Mouse (Mus musculus): ENCODE results near the gene Commd9. TPM values are rescaled to one million over a fixed set of nuclear protein-coding genes. Genes with fewer than 3 reads are reported as not detected.

Commd9 gene
- 97.6 and 106 TPM in 2 replicates for polyA plus RNA-seq (2015; fragmentation: Nextera tagmentation; extraction: Ambion mirVana)

DNA sequence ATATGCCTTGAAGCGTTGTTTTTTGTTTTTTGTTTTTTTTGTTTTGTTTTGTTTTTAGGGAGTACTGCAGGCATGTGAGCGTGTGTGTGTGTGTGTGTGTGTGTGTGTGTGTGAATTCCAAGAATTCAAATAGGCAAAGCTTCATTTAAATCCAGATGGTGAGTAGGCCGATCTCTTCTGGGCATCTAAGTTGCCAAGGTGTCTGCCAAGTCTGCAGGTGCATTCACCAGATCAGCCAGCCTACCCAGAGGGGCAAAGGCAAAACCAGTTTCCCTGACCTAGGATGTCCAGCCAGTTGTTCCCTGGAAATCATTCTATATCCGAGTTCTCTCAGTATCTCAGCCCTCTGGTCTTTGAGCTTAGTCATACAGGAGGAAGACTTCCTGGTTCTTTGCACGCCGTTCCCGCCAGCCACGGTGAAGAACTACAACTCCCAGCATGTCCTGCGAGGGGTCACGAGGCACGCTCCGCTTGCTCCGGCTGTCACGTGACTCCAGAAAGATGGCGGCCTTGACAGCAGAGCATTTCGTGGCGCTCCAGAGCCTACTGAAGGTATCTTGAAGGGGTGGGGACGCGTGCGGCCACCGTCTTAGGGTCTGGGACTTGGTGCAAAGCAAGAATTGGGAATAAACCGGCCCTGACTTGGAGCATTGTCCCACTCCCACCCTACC is at the start of gene Commd9:
Gene Commd9 (plus strand): TSS at position 480 of the 671 bp plus-strand sequence.
- Histone ChIP-seq H3K9me3 (no peaks in the 10 kb centered on the region), H3K27me3 (no peaks in the 10 kb centered on the region), H3K4me2 (replicated peaks) (peak within 1 kb of the TSS; percentile 54), H3K9ac (replicated peaks) (peak within 1 kb of the TSS; percentile 59), H3K36me3 (no peaks in the 10 kb centered on the region), H3K4me3 (peak within 1 kb of the TSS; percentile 65), H3K4me1 (peaks cover 12% of the 10 kb centered on the region), H3K27ac (replicated peaks) (peak within 1 kb of the TSS; percentile 66)
- ATAC-seq (replicated peaks) = peak; percentile 99
- WGBS = 11% methylated on average over 22 of the region's 22 CpGs

DNA sequence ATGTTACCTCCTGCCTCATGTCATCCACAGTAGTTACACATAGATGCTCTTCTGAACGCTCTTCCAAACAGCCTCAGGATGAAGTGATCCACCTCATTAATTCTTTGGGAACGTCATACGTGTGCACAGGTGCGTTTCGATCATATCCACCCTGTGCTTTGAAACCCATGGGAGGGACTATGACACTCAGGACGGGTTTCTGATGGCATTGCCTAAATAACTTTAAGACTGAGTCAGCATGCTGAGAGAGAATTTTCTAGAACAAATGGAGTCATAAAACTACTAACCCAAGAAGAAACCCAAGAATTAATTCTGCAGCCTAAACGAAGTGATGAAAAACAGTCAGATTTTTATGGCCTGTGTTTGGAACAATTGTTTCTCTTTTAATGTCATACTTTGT is 43.3 kb upstream of the Commd9 start:
- Histone ChIP-seq H3K4me2 (replicated peaks) (no peak overlapping the region), H3K9me3 (no peaks in the 10 kb centered on the region), H3K36me3 (no peaks in the 10 kb centered on the region), H3K4me3 (no peak overlapping the region), H3K27ac (replicated peaks) (no peak overlapping the region), H3K9ac (replicated peaks) (no peak overlapping the region), H3K4me1 (no peaks in the 10 kb centered on the region), H3K27me3 (no peaks in the 10 kb centered on the region)
- WGBS = 89% methylated on average over 7 of the region's 7 CpGs
- no peak for ATAC-seq (replicated peaks)

DNA sequence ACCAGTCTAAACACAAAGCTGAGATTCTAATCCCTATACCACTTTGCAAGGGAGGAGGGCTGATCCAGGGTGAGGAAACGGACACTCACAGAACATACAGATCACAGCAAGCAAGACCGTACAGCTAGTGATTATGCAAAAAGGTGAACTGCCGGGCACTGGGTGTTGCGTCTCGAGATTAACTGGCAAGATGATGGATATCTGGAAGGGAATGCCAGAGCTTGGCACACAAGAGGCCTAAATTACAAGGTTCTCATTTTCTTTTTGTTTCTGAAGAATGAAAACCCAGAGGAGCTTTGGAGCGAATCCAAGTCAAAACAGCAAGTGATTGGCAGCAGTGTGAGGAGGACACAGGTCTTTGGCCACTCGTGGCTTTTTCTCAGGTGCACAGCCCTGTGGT is 31.3 kb upstream of the Commd9 start:
- 36% methylated on average over 7 of the region's 7 CpGs for WGBS
- no peaks in the 10 kb centered on the region; the same call in 1 of the 2 replicates for H3K27me3 ChIP-seq
- no peak for ATAC-seq (replicated peaks)
- H3K4me1 ChIP-seq = peaks cover 6% of the 10 kb centered on the region; the same call in 1 of the 2 replicates
- no peaks in the 10 kb centered on the region for H3K36me3 ChIP-seq
- no peak overlapping the region for H3K9ac ChIP-seq (replicated peaks)
- H3K4me3 ChIP-seq = no peak overlapping the region
- no peaks in the 10 kb centered on the region for H3K9me3 ChIP-seq
- no peak overlapping the region for H3K27ac ChIP-seq (replicated peaks)
- no peak overlapping the region for H3K4me2 ChIP-seq (replicated peaks)

DNA sequence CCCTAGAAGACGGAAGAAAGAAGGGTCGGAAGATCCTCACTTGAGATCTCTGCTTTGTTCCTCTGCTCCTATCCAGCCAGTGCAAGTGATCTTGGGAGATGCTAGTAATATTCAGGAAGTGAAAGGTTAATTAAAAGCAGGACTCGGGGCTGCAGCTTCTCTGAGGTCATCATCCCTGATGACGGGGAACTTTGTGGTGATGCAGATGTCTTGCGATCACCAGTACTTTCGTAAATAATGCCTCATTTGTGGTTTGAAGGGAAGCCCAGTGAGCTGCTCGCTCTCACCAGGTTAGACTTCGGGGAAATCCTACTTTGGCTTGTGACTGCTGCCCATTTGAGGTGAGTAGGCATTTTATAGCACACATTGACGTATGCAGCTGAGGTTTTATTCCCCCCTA is 29.9 kb upstream of the Commd9 start:
- Histone ChIP-seq H3K36me3 (no peaks in the 10 kb centered on the region), H3K4me2 (replicated peaks) (no peak overlapping the region), H3K27me3 (no peaks in the 10 kb centered on the region; the same call in 1 of the 2 replicates), H3K9ac (replicated peaks) (no peak overlapping the region), H3K4me1 (peaks cover 10% of the 10 kb centered on the region; the same call in 1 of the 2 replicates), H3K9me3 (no peaks in the 10 kb centered on the region), H3K27ac (replicated peaks) (no peak overlapping the region), H3K4me3 (no peak overlapping the region)
- 85% methylated on average over 9 of the region's 9 CpGs for WGBS
- ATAC-seq (replicated peaks) = no peak

DNA sequence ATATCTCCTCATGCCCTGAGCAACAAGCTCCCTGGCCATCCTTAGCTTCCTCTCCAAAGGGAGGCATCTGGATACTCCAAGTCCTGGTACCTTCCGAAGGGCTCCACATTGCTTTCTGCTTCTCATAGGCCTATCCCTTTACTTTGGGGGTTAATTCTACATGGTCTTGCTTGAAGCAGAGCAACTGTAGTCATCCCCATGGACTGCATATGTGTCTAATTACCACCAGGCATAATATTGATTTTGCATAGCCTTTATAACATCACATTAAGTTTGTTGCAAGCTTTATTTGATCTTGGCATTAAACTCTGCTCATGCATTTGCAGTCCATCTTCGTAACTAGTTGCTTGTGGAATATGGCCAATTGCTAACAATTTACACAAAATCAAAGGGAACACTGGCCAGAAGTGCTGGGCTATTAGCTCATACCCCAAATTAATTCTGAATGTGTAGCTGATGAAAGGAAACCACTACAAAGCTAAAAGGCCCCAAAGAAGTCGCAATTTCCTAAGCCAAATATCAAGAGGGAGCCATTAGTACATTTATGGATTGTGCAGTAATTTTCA is 25.0 kb upstream of the Commd9 start:
- ATAC-seq (replicated peaks) = 0 out of 2 replicates have a peak, but pooled peaks have one; percentile 43
- 0 out of 2 replicates have a peak, but pooled peaks cover 5% of the 10 kb centered on the region for H3K4me1 ChIP-seq
- no peak overlapping the region for H3K9ac ChIP-seq (replicated peaks)
- H3K9me3 ChIP-seq = no peaks in the 10 kb centered on the region
- no peak overlapping the region for H3K4me2 ChIP-seq (replicated peaks)
- H3K27me3 ChIP-seq = no peaks in the 10 kb centered on the region; the same call in 1 of the 2 replicates
- H3K36me3 ChIP-seq = no peaks in the 10 kb centered on the region
- no peak overlapping the region for H3K4me3 ChIP-seq
- H3K27ac ChIP-seq (replicated peaks) = no peak overlapping the region
- WGBS = 54% methylated on average over 3 of the region's 3 CpGs

DNA sequence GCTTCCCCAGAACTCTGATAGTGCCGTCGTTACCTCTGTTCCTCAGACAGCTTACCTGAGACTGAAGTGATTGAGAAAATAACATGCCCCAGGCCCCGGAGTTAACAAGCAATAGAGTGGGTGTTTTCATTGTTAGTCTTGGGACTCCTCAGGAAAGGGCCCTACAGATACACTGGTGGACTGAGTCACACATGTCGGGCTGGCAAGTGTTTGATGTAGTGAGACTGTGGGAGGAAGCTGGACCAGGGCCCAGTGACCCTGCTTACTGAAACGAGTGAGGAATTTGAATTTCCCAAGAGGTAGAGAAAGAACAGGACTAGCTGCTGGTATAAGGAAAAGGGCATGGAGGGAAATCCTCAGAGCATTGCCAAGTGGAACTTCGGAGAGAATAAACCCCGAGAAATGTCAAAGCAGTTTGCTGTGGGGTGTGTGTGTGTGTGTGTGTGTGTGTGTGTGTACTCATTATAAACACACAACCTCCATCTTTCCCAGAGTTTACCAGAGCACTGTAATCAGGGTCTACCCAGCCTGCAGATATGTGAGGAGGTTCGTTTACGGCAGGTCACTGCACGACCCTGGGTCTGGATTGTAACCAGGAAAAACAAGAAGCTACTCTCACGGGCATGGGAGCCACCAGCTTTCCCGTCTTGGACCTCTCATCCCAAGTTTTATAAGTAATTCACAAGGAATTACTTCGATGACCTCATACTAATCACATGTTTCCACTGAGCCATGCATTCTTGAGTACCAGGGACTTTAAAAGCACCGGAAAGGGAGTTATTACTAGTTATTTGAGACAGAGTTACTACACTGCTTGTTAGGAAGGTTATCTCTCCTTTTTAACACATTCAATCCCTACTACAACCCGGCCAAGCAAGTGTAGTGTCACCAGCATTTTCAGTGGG is 23.6 kb upstream of the Commd9 start:
- Histone ChIP-seq H3K27ac (replicated peaks) (no peak overlapping the region), H3K4me1 (0 out of 2 replicates have a peak, but pooled peaks cover 5% of the 10 kb centered on the region), H3K9me3 (no peaks in the 10 kb centered on the region), H3K27me3 (no peaks in the 10 kb centered on the region; the same call in 1 of the 2 replicates), H3K4me2 (replicated peaks) (no peak overlapping the region), H3K9ac (replicated peaks) (no peak overlapping the region), H3K4me3 (no peak overlapping the region), H3K36me3 (no peaks in the 10 kb centered on the region)
- WGBS = 54% methylated on average over 15 of the region's 15 CpGs
- peak; percentile 63; the same call in 1 of the 2 replicates for ATAC-seq (replicated peaks)

DNA sequence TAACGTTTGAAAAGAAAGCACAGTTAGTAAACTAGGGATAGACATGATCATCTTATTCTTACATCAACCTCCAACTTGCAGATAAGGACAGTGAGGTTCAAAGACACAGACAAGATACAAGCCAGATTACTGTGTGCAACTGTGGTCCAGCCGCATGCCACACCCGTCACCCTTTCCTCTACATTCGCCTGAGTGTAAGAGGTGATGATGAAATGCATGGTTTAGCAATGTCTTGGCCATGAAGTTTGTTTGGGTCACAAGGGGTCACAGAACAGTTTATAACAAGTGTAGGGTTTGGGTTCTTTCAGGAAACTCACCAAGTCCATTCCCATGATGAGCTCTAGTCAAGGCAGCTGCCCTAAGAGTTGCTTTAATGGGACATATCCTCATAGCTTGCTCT is 17.4 kb upstream of the Commd9 start:
- no peak for ATAC-seq (replicated peaks)

DNA sequence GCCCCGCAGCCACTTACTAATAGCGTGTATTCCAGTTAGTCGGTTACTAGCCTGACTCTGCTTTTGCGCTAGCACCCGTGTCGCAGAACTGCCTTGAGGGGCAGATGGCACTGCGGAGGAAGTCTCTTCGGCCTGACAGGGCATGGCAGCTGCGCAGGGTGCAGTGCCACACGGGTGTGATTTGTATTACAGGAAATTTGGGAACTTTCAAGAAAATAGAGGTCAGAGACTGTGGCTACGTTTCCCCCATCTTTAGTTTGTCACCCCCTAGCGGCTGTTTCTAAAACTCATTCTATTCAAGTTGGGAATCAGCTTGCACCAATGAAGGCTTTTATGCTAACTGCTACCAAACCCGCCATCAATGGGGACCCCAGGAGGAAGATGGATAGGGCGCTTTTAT is 14.9 kb upstream of the Commd9 start:
- H3K9ac ChIP-seq (replicated peaks) = no peak overlapping the region
- no peaks in the 10 kb centered on the region for H3K4me1 ChIP-seq
- no peaks in the 10 kb centered on the region for H3K9me3 ChIP-seq
- no peaks in the 10 kb centered on the region for H3K27me3 ChIP-seq
- 0 out of 2 replicates have a peak overlapping the region, but pooled peaks have one; percentile 9 for H3K4me2 ChIP-seq (replicated peaks)
- H3K27ac ChIP-seq (replicated peaks) = no peak overlapping the region
- H3K4me3 ChIP-seq = no peak overlapping the region
- H3K36me3 ChIP-seq = no peaks in the 10 kb centered on the region
- WGBS = 31% methylated on average over 14 of the region's 14 CpGs
- no peak for ATAC-seq (replicated peaks)

More for the DNA sequence above, 17.4 kb upstream of the Commd9 start:
- 93% methylated on average over 4 of the region's 4 CpGs for WGBS
- no peaks in the 10 kb centered on the region for H3K9me3 ChIP-seq
- no peak overlapping the region for H3K4me3 ChIP-seq
- H3K4me2 ChIP-seq (replicated peaks) = no peak overlapping the region
- H3K27me3 ChIP-seq = no peaks in the 10 kb centered on the region
- no peaks in the 10 kb centered on the region for H3K36me3 ChIP-seq
- H3K4me1 ChIP-seq = no peaks in the 10 kb centered on the region
- no peak overlapping the region for H3K27ac ChIP-seq (replicated peaks)
- no peak overlapping the region for H3K9ac ChIP-seq (replicated peaks)

DNA sequence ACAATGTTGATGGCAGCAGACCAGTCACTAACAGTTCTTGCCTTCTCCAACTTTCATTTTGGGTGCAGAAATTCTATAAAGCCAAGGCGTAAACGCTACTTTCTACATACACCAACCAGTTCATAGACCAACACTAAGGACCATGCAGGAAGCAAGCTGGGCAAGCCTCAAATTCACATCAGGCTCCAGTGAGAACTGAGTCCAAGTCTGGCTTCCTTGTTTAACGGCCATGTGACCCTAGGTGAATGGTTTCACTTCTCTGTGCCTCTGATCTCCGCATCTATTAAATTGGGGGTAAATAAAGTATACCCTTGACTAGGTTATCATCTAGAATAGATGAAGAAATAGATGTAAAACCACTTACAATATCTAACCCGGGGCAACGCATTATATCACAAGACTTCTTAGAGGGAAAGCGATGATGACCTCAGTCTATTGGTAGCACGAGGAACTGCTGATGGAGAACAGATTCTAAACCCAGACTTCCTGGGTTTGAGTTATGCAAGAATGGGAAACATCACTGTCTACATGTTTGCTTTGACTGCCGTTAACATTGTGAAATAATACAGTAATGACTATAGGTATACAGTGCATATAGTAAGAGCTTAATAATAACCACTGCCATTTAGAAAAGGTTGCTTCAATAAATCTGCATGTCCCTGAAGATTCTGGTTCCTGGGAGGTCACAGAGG is 4.4 kb upstream of the Commd9 start:
- Histone ChIP-seq H3K36me3 (no peaks in the 10 kb centered on the region), H3K4me1 (peaks cover 5% of the 10 kb centered on the region), H3K27me3 (no peaks in the 10 kb centered on the region), H3K9ac (replicated peaks) (no peak overlapping the region), H3K4me3 (no peak overlapping the region), H3K4me2 (replicated peaks) (no peak overlapping the region), H3K27ac (replicated peaks) (no peak overlapping the region), H3K9me3 (no peaks in the 10 kb centered on the region)
- WGBS = 90% methylated on average over 9 of the region's 9 CpGs
- ATAC-seq (replicated peaks) = no peak

DNA sequence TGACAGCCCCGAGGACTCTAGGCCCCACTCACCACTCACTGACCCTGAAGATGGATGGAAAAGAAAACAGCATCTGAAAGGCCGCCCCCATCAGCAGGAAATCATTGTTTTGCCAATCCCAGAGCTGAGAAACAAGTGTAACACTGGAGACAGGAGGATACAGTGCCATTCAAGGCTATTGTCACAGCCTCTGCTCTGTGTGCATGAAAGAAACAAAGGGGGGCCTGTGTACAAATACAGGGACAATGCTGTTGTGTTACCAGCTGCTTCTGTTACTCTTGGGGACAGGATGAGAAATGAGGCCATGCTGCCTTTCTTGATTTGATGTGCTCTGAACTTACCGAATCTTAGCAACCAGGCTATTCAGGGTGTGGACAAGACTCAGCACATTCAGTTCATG is 3.0 kb upstream of the Commd9 start, which contains the start of gene Prr5l:
Gene Prr5l (minus strand): TSS at position 30 of the 400 bp plus-strand sequence.
- H3K4me1 ChIP-seq = peaks cover 12% of the 10 kb centered on the region
- H3K9me3 ChIP-seq = no peaks in the 10 kb centered on the region
- no peak within 1 kb of the TSS for H3K27ac ChIP-seq (replicated peaks)
- no peaks in the 10 kb centered on the region for H3K36me3 ChIP-seq
- ATAC-seq (replicated peaks) = no peak
- no peak within 1 kb of the TSS for H3K4me2 ChIP-seq (replicated peaks)
- H3K4me3 ChIP-seq = no peak within 1 kb of the TSS
- WGBS = 42% methylated on average over 3 of the region's 3 CpGs
- H3K27me3 ChIP-seq = no peaks in the 10 kb centered on the region
- H3K9ac ChIP-seq (replicated peaks) = no peak within 1 kb of the TSS

DNA sequence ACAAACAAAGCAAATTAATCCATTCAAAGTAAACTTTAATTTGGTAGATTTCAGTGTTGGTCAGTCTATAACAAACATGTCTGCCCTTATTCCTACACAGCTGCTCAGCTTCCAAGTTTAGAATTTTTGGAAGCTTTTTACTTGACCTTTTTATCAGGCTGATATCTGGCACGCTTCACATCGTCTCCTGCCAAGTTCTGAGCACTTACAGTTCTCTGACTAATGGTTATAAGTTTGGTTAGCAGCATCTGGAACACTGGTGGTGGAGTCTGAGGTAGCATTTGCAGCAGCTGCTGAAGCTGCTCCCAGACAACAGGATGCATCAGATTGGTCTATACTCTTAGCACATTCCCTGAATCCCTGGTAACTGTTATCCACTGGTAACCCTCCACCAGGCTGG is 1.8 kb upstream of the Commd9 start:
- Histone ChIP-seq H3K36me3 (no peaks in the 10 kb centered on the region), H3K9ac (replicated peaks) (no peak overlapping the region), H3K4me1 (peaks cover 12% of the 10 kb centered on the region), H3K4me3 (no peak overlapping the region), H3K27ac (replicated peaks) (no peak overlapping the region), H3K9me3 (no peaks in the 10 kb centered on the region), H3K27me3 (no peaks in the 10 kb centered on the region), H3K4me2 (replicated peaks) (no peak overlapping the region)
- 86% methylated on average over 2 of the region's 2 CpGs for WGBS
- ATAC-seq (replicated peaks) = no peak

Data from forebrain, embryonic 15.5 days (tissue).